Mouse (Mus musculus) lung, embryonic 16.5 days (tissue): ENCODE results near the gene Eif2ak3. TPM values are rescaled to one million over a fixed set of nuclear protein-coding genes. Genes with fewer than 3 reads are reported as not detected.

Source experiments
- ATAC-seq: fragments of 200-750 bp; cut with Nextera tagmentation; 2 replicates; pipeline ENCODE4 v1.8.0; 2017; ENCODE audit warnings: low read depth, mild to moderate bottlenecking, moderate library complexity
- H3K27ac ChIP-seq: fragments of 300-500 bp; sonication (generic); 2 replicates; pipeline ENCODE4 v1.5.1; 2014; ENCODE audit warnings: mild to moderate bottlenecking, control low read depth, low read length
- H3K27me3 ChIP-seq: fragments of 300-500 bp; sonication (generic); 2 replicates; pipeline ENCODE4 v1.6.1; 2014; ENCODE audit warnings: low read depth, low read length, mixed read lengths; ENCODE audit not compliant: control insufficient read depth, insufficient read depth
- H3K36me3 ChIP-seq: fragments of 300-500 bp; sonication (generic); 2 replicates; pipeline ENCODE4 v1.6.1; 2014; ENCODE audit warnings: low read length; ENCODE audit not compliant: control insufficient read depth, insufficient read depth
- H3K4me1 ChIP-seq: fragments of 300-500 bp; sonication (generic); replicated peaks from 2 replicates; pipeline ENCODE4 v1.6.1; 2014; ENCODE audit warnings: low read length, mixed read lengths; ENCODE audit not compliant: control insufficient read depth, insufficient read depth
- H3K4me2 ChIP-seq: fragments of 300-500 bp; sonication (generic); 2 replicates; pipeline ENCODE4 v1.6.1; 2014; ENCODE audit warnings: low read depth, low read length, control low read depth
- H3K4me3 ChIP-seq: fragments of 300-500 bp; sonication (generic); 2 replicates; pipeline ENCODE4 v1.5.1; 2014; ENCODE audit warnings: mild to moderate bottlenecking, low read length, control low read depth
- H3K9ac ChIP-seq: fragments of 300-500 bp; sonication (generic); 2 replicates; pipeline ENCODE4 v1.6.1; 2014; ENCODE audit warnings: low read length, control low read depth
- H3K9me3 ChIP-seq: fragments of 300-500 bp; sonication (generic); 2 replicates; pipeline ENCODE4 v1.6.1; 2016; ENCODE audit warnings: low read length; ENCODE audit not compliant: control insufficient read depth
- WGBS: fragments of 180-500 bp; shearing (Covaris S2); extraction: QIAGEN DNeasy Blood & Tissue Kit; methylation state at CpG from one replicate; pipeline ENCODE4 v1.1.7; 2014; 5-methylcytosine and 5-hydroxymethylcytosine counted together
- polyA plus RNA-seq: library from polyadenylated mRNA; unstranded; fragments of >200 nt; fragmentation: Nextera tagmentation; extraction: Ambion mirVana; gene quantifications from 2 replicates; pipeline ENCODE4 v1.2.1, GENCODE M21; 2015

Eif2ak3 gene
- polyA plus RNA-seq, result 9.1 and 9.5 TPM in 2 replicates

- H3K36me3 ChIP-seq, result no peaks in the 10 kb centered on the region
Measured at GRCm38 (mm10) chr6:70844002-70844804, at the start of gene Eif2ak3. Eif2ak3 (plus strand) TSS chr6:70844515.

GRCm38 (mm10) chr6:70796940-70797339 lies 47.4 kb upstream of the Eif2ak3 start:
- Histone ChIP-seq H3K4me3 (no peak overlapping the region), H3K27ac (no peak overlapping the region), H3K4me1 (peaks cover 3% of the 10 kb centered on the region; the same call in 1 of the 2 replicates), H3K36me3 (no peaks in the 10 kb centered on the region), H3K9ac (no peak overlapping the region), H3K9me3 (no peaks in the 10 kb centered on the region), H3K4me2 (no peak overlapping the region), H3K27me3 (no peaks in the 10 kb centered on the region)
- WGBS, result 74% methylated on average over 6 of the region's 6 CpGs
- ATAC-seq, result no peak

More at GRCm38 (mm10) chr6:70844002-70844804, at the start of gene Eif2ak3:
- H3K9me3 ChIP-seq, result no peaks in the 10 kb centered on the region
- WGBS, result under 1% methylated on average over 39 of the region's 63 CpGs
- peak; percentile 97 for ATAC-seq
- H3K4me2 ChIP-seq, result peak within 1 kb of the TSS; percentile 83
- H3K4me3 ChIP-seq, result peak within 1 kb of the TSS; percentile 95
- no peaks in the 10 kb centered on the region for H3K27me3 ChIP-seq
- H3K27ac ChIP-seq, result peak within 1 kb of the TSS; percentile 82
- peaks cover 30% of the 10 kb centered on the region for H3K4me1 ChIP-seq
- H3K9ac ChIP-seq, result peak within 1 kb of the TSS; percentile 87

GRCm38 (mm10) chr6:70797581-70798251 lies 46.6 kb upstream of the Eif2ak3 start:
- H3K4me1 ChIP-seq, result peaks cover 2% of the 10 kb centered on the region; the same call in 1 of the 2 replicates
- H3K9me3 ChIP-seq, result no peaks in the 10 kb centered on the region
- no peak overlapping the region for H3K9ac ChIP-seq
- no peak overlapping the region for H3K4me3 ChIP-seq
- no peak overlapping the region for H3K4me2 ChIP-seq
- WGBS, result 15% methylated on average over 9 of the region's 9 CpGs
- ATAC-seq, result peak; percentile 65; the same call in 1 of the 2 replicates
- H3K36me3 ChIP-seq, result no peaks in the 10 kb centered on the region
- no peak overlapping the region for H3K27ac ChIP-seq
- H3K27me3 ChIP-seq, result no peaks in the 10 kb centered on the region

GRCm38 (mm10) chr6:70804632-70805031 lies 39.7 kb upstream of the Eif2ak3 start:
- Histone ChIP-seq H3K9ac (no peak overlapping the region), H3K27ac (no peak overlapping the region), H3K36me3 (no peaks in the 10 kb centered on the region), H3K27me3 (no peaks in the 10 kb centered on the region), H3K9me3 (no peaks in the 10 kb centered on the region), H3K4me2 (peak overlapping the region; percentile 34; the same call in 1 of the 2 replicates), H3K4me1 (0 out of 2 replicates have a peak, but pooled peaks cover 6% of the 10 kb centered on the region), H3K4me3 (no peak overlapping the region)
- WGBS, result 28% methylated on average over 3 of the region's 3 CpGs
- ATAC-seq, result peak; percentile 60; the same call in 1 of the 2 replicates

- Histone ChIP-seq H3K4me1 (0 out of 2 replicates have a peak, but pooled peaks cover 6% of the 10 kb centered on the region), H3K27ac (no peak overlapping the region), H3K27me3 (no peaks in the 10 kb centered on the region), H3K36me3 (no peaks in the 10 kb centered on the region), H3K4me2 (peak overlapping the region; percentile 33; the same call in 1 of the 2 replicates), H3K9ac (no peak overlapping the region), H3K9me3 (no peaks in the 10 kb centered on the region), H3K4me3 (no peak overlapping the region)
- peak; percentile 74; the same call in 1 of the 2 replicates for ATAC-seq
- WGBS, result 15% methylated on average over 7 of the region's 7 CpGs
Measured at GRCm38 (mm10) chr6:70805267-70805666, 39.0 kb upstream of the Eif2ak3 start.

GRCm38 (mm10) chr6:70805820-70806513 lies 38.3 kb upstream of the Eif2ak3 start:
- Histone ChIP-seq H3K9ac (no peak overlapping the region), H3K4me2 (peak overlapping the region; percentile 38), H3K27me3 (no peaks in the 10 kb centered on the region), H3K4me1 (0 out of 2 replicates have a peak, but pooled peaks cover 6% of the 10 kb centered on the region), H3K4me3 (no peak overlapping the region), H3K36me3 (no peaks in the 10 kb centered on the region), H3K9me3 (no peaks in the 10 kb centered on the region), H3K27ac (no peak overlapping the region)
- ATAC-seq, result peak; percentile 63
- 15% methylated on average over 13 of the region's 13 CpGs for WGBS

- no peaks in the 10 kb centered on the region for H3K9me3 ChIP-seq
- 0 out of 2 replicates have a peak, but pooled peaks cover 6% of the 10 kb centered on the region for H3K4me1 ChIP-seq
- no peak overlapping the region for H3K9ac ChIP-seq
- no peak overlapping the region for H3K4me2 ChIP-seq
- H3K27me3 ChIP-seq, result no peaks in the 10 kb centered on the region
- WGBS, result 45% methylated on average over 1 of the region's 1 CpGs
- ATAC-seq, result 0 out of 2 replicates have a peak, but pooled peaks have one; percentile 1
- H3K27ac ChIP-seq, result no peak overlapping the region
- H3K4me3 ChIP-seq, result no peak overlapping the region
- no peaks in the 10 kb centered on the region for H3K36me3 ChIP-seq
Measured at GRCm38 (mm10) chr6:70806514-70806912, 37.8 kb upstream of the Eif2ak3 start.

GRCm38 (mm10) chr6:70810524-70810923 lies 33.8 kb upstream of the Eif2ak3 start:
- 86% methylated on average over 1 of the region's 1 CpGs for WGBS

More at GRCm38 (mm10) chr6:70810524-70810923, 33.8 kb upstream of the Eif2ak3 start:
- H3K36me3 ChIP-seq, result no peaks in the 10 kb centered on the region
- H3K4me1 ChIP-seq, result peaks cover 6% of the 10 kb centered on the region
- H3K9me3 ChIP-seq, result no peaks in the 10 kb centered on the region
- no peak for ATAC-seq
- no peak overlapping the region for H3K27ac ChIP-seq
- no peaks in the 10 kb centered on the region for H3K27me3 ChIP-seq
- H3K4me2 ChIP-seq, result no peak overlapping the region
- H3K9ac ChIP-seq, result no peak overlapping the region
- H3K4me3 ChIP-seq, result no peak overlapping the region
